Mouse (Mus musculus) embryonic fibroblast, embryonic 13.5 days (primary cell): Measurements from ENCODE around the gene Adipor2. TPM values are rescaled to one million over a fixed set of nuclear protein-coding genes. Genes with fewer than 3 reads are reported as not detected.

Experiments
- H3K27ac ChIP-seq: 2 replicates; pipeline ENCODE4 v1.5.1; 2012; ENCODE audit warnings: low read length, control low read depth, inconsistent platforms; ENCODE audit not compliant: insufficient read depth
- H3K4me1 ChIP-seq: 2 replicates; pipeline ENCODE4 v1.6.1; 2011; ENCODE audit warnings: low read length; ENCODE audit not compliant: control insufficient read depth, insufficient read depth
- H3K4me3 ChIP-seq: 2 replicates; pipeline ENCODE4 v1.5.1; 2011; ENCODE audit warnings: mild to moderate bottlenecking, control low read depth, low read length; ENCODE audit not compliant: insufficient read depth
- CTCF ChIP-seq: IDR thresholded peaks from 2 replicates; pipeline ENCODE4 v1.5.1; 2011; ENCODE audit warnings: mild to moderate bottlenecking, control low read depth, low read length, moderate library complexity, borderline replicate concordance; ENCODE audit not compliant: insufficient read depth
- POLR2A ChIP-seq: IDR thresholded peaks from 2 replicates; pipeline ENCODE4 v1.6.1; 2011; ENCODE audit warnings: low read depth, mild to moderate bottlenecking, control low read depth, low read length, moderate library complexity
- polyA plus RNA-seq: library from polyadenylated mRNA; stranded (reverse); fragments of >200 nt; gene quantifications from 2 replicates; pipeline ENCODE4 v1.2.4, GENCODE M21; 2011; ENCODE audit warnings: low read depth; ENCODE audit not compliant: missing spikeins, insufficient read length

The Adipor2 gene
- polyA plus RNA-seq = 38.2 and 42.8 TPM in 2 replicates

DNA sequence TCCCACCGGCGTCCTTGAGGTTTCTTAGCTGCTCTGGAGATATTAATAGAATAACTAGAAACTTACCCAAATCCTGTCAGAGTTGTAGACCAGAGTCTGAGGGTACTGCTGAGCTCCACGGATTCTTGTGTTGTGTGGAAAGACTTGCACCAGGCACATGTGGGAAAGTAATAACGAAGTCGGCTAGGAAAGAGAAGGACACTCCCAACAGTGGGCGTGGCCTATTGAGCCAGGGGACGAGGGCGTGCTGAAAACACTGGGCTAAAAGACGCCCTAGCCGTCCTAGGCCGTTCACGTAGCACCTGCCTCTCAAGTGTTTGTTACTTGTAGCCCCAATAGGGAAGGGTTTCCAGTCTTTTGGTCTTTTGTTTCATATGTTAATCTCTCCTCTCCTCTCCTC lies at the start of gene Adipor2:
TSS of gene Adipor2 (minus strand) at position 351 of the 400 bp plus-strand sequence.
- no peak within 1 kb of the TSS for H3K4me3 ChIP-seq
- no peaks in the 10 kb centered on the region for H3K4me1 ChIP-seq
- no peak within 1 kb of the TSS for H3K27ac ChIP-seq
- TF ChIP-seq CTCF (no peak), POLR2A (no peak)

DNA sequence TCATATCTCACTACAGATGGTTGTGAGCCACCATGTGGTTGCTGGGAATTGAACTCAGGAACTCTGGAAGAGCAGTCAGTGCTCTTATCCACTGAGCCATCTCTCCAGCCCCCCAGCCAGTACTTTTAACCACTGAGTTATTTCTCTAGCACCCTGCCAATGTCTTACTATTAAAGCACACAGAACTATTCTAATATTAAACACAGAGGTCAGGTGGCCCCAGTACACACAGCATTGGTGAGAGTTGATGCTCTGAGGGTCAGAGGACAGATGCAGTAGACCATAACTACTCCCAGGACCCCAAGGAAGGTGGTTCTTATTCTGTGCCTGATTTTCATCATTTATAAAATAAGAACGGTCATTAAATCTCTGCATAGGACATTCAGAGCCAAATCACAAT lies 48.7 kb upstream of the Adipor2 start:
- H3K4me1 ChIP-seq = no peaks in the 10 kb centered on the region; the same call in 1 of the 2 replicates
- no peak overlapping the region for H3K4me3 ChIP-seq
- no peak overlapping the region for H3K27ac ChIP-seq
- TF ChIP-seq POLR2A = no peak
- no peak for TF ChIP-seq CTCF

DNA sequence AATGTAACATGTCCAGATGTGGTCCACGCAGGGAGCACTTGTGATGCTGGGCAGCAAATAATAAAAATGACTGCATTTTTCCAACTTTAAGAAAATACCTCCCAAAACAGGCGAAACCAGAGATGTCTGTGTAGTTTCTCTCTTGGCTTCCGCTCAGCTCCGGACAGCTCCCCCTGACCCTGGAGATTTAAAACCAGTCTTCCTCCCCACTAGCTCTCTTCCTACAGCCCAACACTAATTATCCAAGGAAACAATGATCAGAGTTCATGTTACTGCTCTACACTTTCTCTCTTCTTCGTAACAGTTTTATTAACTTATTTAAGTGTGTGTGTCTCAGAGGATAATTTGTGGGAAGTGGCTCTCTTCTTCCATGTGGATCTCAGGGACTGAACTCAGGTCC lies 42.9 kb upstream of the Adipor2 start:
- no peaks in the 10 kb centered on the region for H3K4me1 ChIP-seq
- no peak overlapping the region for H3K27ac ChIP-seq
- TF ChIP-seq POLR2A = no peak
- TF ChIP-seq CTCF = no peak
- no peak overlapping the region for H3K4me3 ChIP-seq

DNA sequence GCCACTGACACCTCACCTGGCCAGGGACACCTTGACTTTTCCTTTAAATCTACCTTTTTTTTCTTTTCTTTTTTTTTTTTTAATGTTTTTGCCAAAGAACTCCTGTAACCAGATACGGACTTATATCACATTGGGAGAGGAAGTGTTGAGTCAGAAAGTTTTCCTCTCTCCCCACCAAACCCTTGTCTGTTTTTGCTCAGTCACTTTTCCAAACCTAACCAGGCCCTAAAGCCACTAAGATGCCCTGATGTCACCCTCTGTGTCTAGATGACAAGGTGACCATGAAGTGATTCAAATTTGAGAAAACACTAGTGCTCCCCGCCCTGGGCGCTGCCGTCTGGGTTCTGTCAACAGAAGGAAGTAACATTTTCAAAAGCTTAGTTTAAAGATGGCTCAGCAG lies 41.5 kb upstream of the Adipor2 start:
- Histone ChIP-seq H3K4me3 (no peak overlapping the region), H3K27ac (no peak overlapping the region), H3K4me1 (no peaks in the 10 kb centered on the region)
- no peak for TF ChIP-seq POLR2A
- TF ChIP-seq CTCF = no peak

DNA sequence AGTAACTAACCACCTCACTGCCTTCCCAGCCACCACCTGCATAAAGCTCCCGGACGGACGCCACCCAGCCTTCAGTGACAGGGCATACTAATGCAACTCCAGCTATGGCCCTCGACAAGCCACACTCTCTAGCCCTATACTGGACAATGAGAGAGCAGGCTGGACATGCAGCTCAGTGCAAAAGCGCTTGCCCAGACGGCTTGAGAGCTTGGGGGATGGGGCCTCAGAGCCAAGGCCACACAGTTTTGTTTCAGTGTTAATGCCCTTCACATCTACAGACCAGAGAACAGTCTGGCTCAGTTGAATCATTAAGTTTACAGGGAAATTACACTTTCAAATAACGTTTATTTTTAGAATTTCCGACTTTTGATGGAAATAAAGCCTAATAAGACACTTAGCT lies 40.7 kb upstream of the Adipor2 start:
- TF ChIP-seq CTCF (no peak), POLR2A (no peak)
- no peaks in the 10 kb centered on the region for H3K4me1 ChIP-seq
- H3K27ac ChIP-seq = no peak overlapping the region
- H3K4me3 ChIP-seq = no peak overlapping the region

DNA sequence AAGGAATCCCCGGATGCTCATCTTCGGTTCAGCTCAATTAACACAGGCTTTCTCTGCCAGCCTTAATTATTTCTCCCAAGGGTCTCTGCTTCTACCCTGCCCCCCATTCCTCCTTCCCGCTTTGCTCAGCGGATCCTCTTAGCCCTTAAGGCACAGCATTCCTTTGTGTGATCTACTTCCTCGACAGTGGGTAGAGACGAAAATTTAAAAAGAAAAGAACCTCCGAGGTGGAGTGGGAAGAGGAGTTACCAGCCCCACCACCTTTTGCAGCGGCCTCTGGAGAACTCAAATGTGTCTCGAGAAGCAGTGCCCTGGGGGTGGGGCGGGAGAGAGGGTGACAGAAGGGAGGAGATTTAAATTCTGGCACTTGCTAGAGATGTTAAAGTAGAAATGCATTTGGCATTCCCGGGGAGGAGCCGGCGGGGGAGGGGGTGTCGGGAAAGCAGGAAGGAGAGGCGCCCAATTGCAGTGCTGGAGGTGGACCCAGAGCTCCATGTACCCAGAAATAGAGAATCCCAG lies 34.5 kb upstream of the Adipor2 start:
- Histone ChIP-seq H3K4me3 (peak overlapping the region; percentile 25), H3K4me1 (peaks cover 5% of the 10 kb centered on the region; the same call in 1 of the 2 replicates), H3K27ac (peak overlapping the region; percentile 49; the same call in 1 of the 2 replicates)
- no peak for TF ChIP-seq CTCF
- peak; percentile 48 for TF ChIP-seq POLR2A

DNA sequence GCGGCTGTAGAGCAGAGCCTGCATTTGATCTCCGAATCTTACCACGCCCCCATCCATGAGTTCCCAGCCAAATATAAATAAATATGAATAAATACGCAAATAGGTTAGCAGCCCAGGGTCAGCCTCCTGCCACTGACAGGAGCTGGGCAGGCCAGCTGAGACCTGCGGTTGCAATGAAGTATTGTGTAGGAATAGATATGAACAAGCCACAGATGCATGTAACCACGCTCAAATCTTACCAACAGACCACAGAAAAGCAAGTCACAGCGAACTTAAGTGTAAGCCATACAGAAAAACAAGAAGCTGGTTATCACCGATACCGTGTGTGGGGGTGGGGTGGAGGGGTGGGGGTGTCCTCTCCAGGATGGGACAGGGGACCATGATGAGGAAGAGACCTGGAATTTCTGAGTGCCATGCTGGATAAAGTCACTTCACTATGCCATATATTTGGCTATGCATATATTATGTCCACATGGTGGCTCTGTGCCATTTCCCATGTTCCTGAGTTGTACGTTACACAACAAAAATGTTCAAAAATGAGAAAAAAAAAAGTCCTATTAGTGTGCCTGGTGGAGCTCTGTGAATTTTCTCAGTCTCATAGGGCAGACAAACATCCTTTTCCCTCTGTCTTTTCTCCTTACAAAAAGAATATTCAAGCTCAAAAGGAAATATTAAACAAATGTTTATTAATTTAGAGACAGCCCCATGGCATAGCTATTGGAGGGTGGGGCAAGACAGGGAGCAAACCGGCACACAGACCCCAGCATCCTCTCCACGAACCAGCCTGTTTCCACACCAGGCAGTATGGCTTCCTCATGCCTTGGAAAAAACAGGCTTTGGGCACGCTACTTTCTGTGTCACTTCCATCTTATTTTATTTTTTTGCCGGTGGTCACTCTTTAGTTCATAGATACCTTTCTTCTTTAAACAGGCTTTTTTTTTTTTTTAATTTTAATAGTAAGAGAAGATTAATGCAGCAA lies 33.8 kb upstream of the Adipor2 start:
- H3K4me1 ChIP-seq = peaks cover 5% of the 10 kb centered on the region; the same call in 1 of the 2 replicates
- no peak overlapping the region; the same call in 1 of the 2 replicates for H3K4me3 ChIP-seq
- TF ChIP-seq CTCF (no peak), POLR2A (no peak)
- no peak overlapping the region for H3K27ac ChIP-seq

DNA sequence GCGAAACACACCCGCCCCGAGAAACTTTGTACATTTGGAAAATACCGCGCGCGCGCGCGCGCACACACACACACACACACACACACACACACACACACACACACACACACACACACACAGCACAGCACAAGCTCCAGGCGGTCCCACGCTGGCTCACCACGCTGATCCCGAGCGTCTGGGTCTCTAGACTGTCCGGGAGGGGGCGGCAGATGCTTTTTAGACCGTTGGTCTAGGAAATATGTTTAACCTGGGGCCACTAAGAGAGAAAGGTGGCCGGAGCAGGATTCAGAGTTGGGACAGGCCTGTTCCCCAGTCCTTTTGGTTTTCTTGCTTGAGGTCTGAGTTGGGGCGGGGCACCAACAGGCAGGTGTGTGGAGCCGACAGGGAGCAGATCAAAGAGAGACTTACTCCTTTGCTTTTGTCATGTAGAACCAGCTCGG lies 31.6 kb upstream of the Adipor2 start:
- Histone ChIP-seq H3K27ac (no peak overlapping the region), H3K4me1 (peaks cover 12% of the 10 kb centered on the region; the same call in 1 of the 2 replicates), H3K4me3 (peak overlapping the region; percentile 13; the same call in 1 of the 2 replicates)
- TF ChIP-seq POLR2A (no peak), CTCF (0 out of 2 replicates have a peak, but pooled peaks have one; percentile 12)

DNA sequence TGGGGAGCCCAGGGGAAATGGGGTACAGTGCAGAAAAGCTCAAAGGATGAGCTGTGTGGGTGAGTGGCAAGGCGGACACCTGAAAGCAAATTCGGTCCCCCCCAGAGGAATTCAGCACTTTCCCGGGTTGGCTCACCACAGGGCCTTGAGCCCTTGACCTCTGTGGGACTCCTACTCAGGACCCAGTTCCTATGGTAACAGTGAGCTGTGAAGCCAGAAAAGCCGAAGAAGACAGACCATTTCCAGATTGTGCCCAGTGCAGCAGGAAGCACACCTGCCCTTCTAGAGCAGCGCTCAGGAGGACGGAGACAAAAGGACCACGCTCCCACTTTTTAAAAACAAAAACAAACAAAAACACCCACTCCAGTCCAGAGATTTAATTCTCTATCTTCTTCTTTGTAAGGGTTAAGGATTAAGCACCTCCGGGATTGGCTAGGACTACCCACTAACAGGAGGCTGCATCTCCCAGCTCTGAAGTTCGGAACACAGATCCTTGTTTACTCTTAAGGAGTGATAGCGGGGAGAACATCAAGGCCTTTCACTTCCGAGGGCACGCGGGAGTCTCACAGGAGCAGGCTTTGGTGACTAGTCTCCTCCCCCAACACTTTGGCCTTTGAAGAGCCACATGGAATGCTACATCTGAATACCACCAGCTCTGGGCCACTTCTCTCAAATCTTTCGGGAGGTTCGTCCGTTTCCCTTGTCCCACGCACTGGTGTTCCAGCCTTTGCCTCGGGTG lies 31.0 kb upstream of the Adipor2 start:
- peak overlapping the region; percentile 13; the same call in 1 of the 2 replicates for H3K4me3 ChIP-seq
- no peak overlapping the region for H3K27ac ChIP-seq
- H3K4me1 ChIP-seq = peaks cover 12% of the 10 kb centered on the region; the same call in 1 of the 2 replicates
- TF ChIP-seq CTCF (no peak), POLR2A (no peak)
